Mouse (Mus musculus): ENCODE results near the gene Pip5kl1. TPM values are rescaled to one million over a fixed set of nuclear protein-coding genes. Genes with fewer than 3 reads are reported as not detected.
A peak's percentile ranks its signal among the peaks of the same experiment; 100 is the strongest.

The Pip5kl1 gene
- polyA plus RNA-seq, 1 experiment from 2014 or later, result 11.6 TPM

GRCm38 (mm10) chr2:32589213-32589795 is 14.7 kb downstream of the Pip5kl1 start:
- H3K4me3 ChIP-seq (replicated peaks; ENCODE audit: low read length), result no peak overlapping the region
- H3K9me3 ChIP-seq (ENCODE audit: control insufficient read depth, low read length), result no peaks in the 10 kb centered on the region
- no peaks in the 10 kb centered on the region for H3K27me3 ChIP-seq (ENCODE audit: control insufficient read depth, insufficient read depth, low read length)
- no peak for ATAC-seq (ENCODE audit: low FRiP score)
- no peak overlapping the region for H3K27ac ChIP-seq
- H3K9ac ChIP-seq, result no peak overlapping the region
- no peaks in the 10 kb centered on the region for H3K36me3 ChIP-seq (replicated peaks; ENCODE audit: control insufficient read depth, insufficient read depth)
- H3K4me1 ChIP-seq (replicated peaks; ENCODE audit: control insufficient read depth, insufficient read depth, low read length), result peaks cover 27% of the 10 kb centered on the region
- 62% methylated on average over 11 of the region's 11 CpGs for WGBS
- no peak overlapping the region for H3K4me2 ChIP-seq (replicated peaks)
- no peak for DNase-seq (ENCODE audit: low spot score)

GRCm38 (mm10) chr2:32590224-32590623 is 15.6 kb downstream of the Pip5kl1 start:
- H3K9me3 ChIP-seq (ENCODE audit: control insufficient read depth, low read length), result no peaks in the 10 kb centered on the region
- H3K4me1 ChIP-seq (replicated peaks; ENCODE audit: control insufficient read depth, insufficient read depth, low read length), result peaks cover 27% of the 10 kb centered on the region
- WGBS, result 74% methylated on average over 10 of the region's 10 CpGs
- no peak for DNase-seq (ENCODE audit: low spot score)
- H3K4me3 ChIP-seq (replicated peaks; ENCODE audit: low read length), result no peak overlapping the region
- no peak overlapping the region for H3K9ac ChIP-seq
- ATAC-seq (ENCODE audit: low FRiP score), result no peak
- no peak overlapping the region for H3K27ac ChIP-seq
- H3K36me3 ChIP-seq (replicated peaks; ENCODE audit: control insufficient read depth, insufficient read depth), result peaks cover 6% of the 10 kb centered on the region
- no peak overlapping the region for H3K4me2 ChIP-seq (replicated peaks)
- H3K27me3 ChIP-seq (ENCODE audit: control insufficient read depth, insufficient read depth, low read length), result no peaks in the 10 kb centered on the region

GRCm38 (mm10) chr2:32591249-32591648 is 16.7 kb downstream of the Pip5kl1 start:
- Histone ChIP-seq H3K9ac (no peak overlapping the region), H3K4me3 (replicated peaks; ENCODE audit: low read length) (no peak overlapping the region), H3K9me3 (ENCODE audit: control insufficient read depth, low read length) (no peaks in the 10 kb centered on the region), H3K4me2 (replicated peaks) (no peak overlapping the region), H3K36me3 (replicated peaks; ENCODE audit: control insufficient read depth, insufficient read depth) (peaks cover 13% of the 10 kb centered on the region), H3K27me3 (ENCODE audit: control insufficient read depth, insufficient read depth, low read length) (no peaks in the 10 kb centered on the region), H3K4me1 (replicated peaks; ENCODE audit: control insufficient read depth, insufficient read depth, low read length) (peaks cover 27% of the 10 kb centered on the region), H3K27ac (no peak overlapping the region)
- DNase-seq (ENCODE audit: low spot score) (no peak), ATAC-seq (ENCODE audit: low FRiP score) (no peak)
- 86% methylated on average over 6 of the region's 6 CpGs for WGBS

- H3K27ac ChIP-seq, result no peak overlapping the region
- ATAC-seq (ENCODE audit: low FRiP score) (no peak), DNase-seq (ENCODE audit: low spot score) (no peak)
- H3K36me3 ChIP-seq (replicated peaks; ENCODE audit: control insufficient read depth, insufficient read depth), result peaks cover 13% of the 10 kb centered on the region
- 79% methylated on average over 13 of the region's 13 CpGs for WGBS
- H3K4me1 ChIP-seq (replicated peaks; ENCODE audit: control insufficient read depth, insufficient read depth, low read length), result no peaks in the 10 kb centered on the region
- H3K9ac ChIP-seq, result no peak overlapping the region
- no peak overlapping the region for H3K4me3 ChIP-seq (replicated peaks; ENCODE audit: low read length)
- H3K27me3 ChIP-seq (ENCODE audit: control insufficient read depth, insufficient read depth, low read length), result no peaks in the 10 kb centered on the region
- no peaks in the 10 kb centered on the region for H3K9me3 ChIP-seq (ENCODE audit: control insufficient read depth, low read length)
- no peak overlapping the region for H3K4me2 ChIP-seq (replicated peaks)
Measured at GRCm38 (mm10) chr2:32596725-32597124, 22.1 kb downstream of the Pip5kl1 start.

GRCm38 (mm10) chr2:32597248-32597647 is 22.7 kb downstream of the Pip5kl1 start:
- no peak overlapping the region for H3K9ac ChIP-seq
- DNase-seq (ENCODE audit: low spot score) (no peak), ATAC-seq (ENCODE audit: low FRiP score) (no peak)
- H3K27me3 ChIP-seq (ENCODE audit: control insufficient read depth, insufficient read depth, low read length), result no peaks in the 10 kb centered on the region
- H3K36me3 ChIP-seq (replicated peaks; ENCODE audit: control insufficient read depth, insufficient read depth), result peaks cover 13% of the 10 kb centered on the region
- no peak overlapping the region for H3K27ac ChIP-seq
- no peak overlapping the region for H3K4me2 ChIP-seq (replicated peaks)
- no peaks in the 10 kb centered on the region for H3K4me1 ChIP-seq (replicated peaks; ENCODE audit: control insufficient read depth, insufficient read depth, low read length)
- no peaks in the 10 kb centered on the region for H3K9me3 ChIP-seq (ENCODE audit: control insufficient read depth, low read length)
- H3K4me3 ChIP-seq (replicated peaks; ENCODE audit: low read length), result no peak overlapping the region
- WGBS, result 90% methylated on average over 5 of the region's 5 CpGs

GRCm38 (mm10) chr2:32597699-32598098 is 23.1 kb downstream of the Pip5kl1 start:
- Histone ChIP-seq H3K4me2 (replicated peaks) (no peak overlapping the region), H3K9ac (no peak overlapping the region), H3K4me1 (replicated peaks; ENCODE audit: control insufficient read depth, insufficient read depth, low read length) (no peaks in the 10 kb centered on the region), H3K9me3 (ENCODE audit: control insufficient read depth, low read length) (no peaks in the 10 kb centered on the region), H3K36me3 (replicated peaks; ENCODE audit: control insufficient read depth, insufficient read depth) (peaks cover 13% of the 10 kb centered on the region), H3K27me3 (ENCODE audit: control insufficient read depth, insufficient read depth, low read length) (no peaks in the 10 kb centered on the region), H3K4me3 (replicated peaks; ENCODE audit: low read length) (no peak overlapping the region), H3K27ac (no peak overlapping the region)
- DNase-seq (ENCODE audit: low spot score) (no peak), ATAC-seq (ENCODE audit: low FRiP score) (no peak)
- 89% methylated on average over 5 of the region's 5 CpGs for WGBS

GRCm38 (mm10) chr2:32598506-32598905 is 23.9 kb downstream of the Pip5kl1 start:
- no peak for DNase-seq (ENCODE audit: low spot score)
- no peaks in the 10 kb centered on the region for H3K4me1 ChIP-seq (replicated peaks; ENCODE audit: control insufficient read depth, insufficient read depth, low read length)
- WGBS, result 92% methylated on average over 8 of the region's 8 CpGs
- H3K9me3 ChIP-seq (ENCODE audit: control insufficient read depth, low read length), result no peaks in the 10 kb centered on the region
- ATAC-seq (ENCODE audit: low FRiP score), result no peak
- H3K9ac ChIP-seq, result no peak overlapping the region
- H3K4me3 ChIP-seq (replicated peaks; ENCODE audit: low read length), result no peak overlapping the region
- peaks cover 13% of the 10 kb centered on the region for H3K36me3 ChIP-seq (replicated peaks; ENCODE audit: control insufficient read depth, insufficient read depth)
- H3K4me2 ChIP-seq (replicated peaks), result no peak overlapping the region
- no peak overlapping the region for H3K27ac ChIP-seq
- H3K27me3 ChIP-seq (ENCODE audit: control insufficient read depth, insufficient read depth, low read length), result no peaks in the 10 kb centered on the region

- Histone ChIP-seq H3K9ac (no peak within 1 kb of the TSS), H3K27ac (no peak within 1 kb of the TSS), H3K4me2 (replicated peaks) (no peak within 1 kb of the TSS), H3K36me3 (replicated peaks; ENCODE audit: control insufficient read depth, insufficient read depth) (peaks cover 13% of the 10 kb centered on the region), H3K4me3 (replicated peaks; ENCODE audit: low read length) (no peak within 1 kb of the TSS), H3K27me3 (ENCODE audit: control insufficient read depth, insufficient read depth, low read length) (no peaks in the 10 kb centered on the region), H3K9me3 (ENCODE audit: control insufficient read depth, low read length) (no peaks in the 10 kb centered on the region), H3K4me1 (replicated peaks; ENCODE audit: control insufficient read depth, insufficient read depth, low read length) (no peaks in the 10 kb centered on the region)
- DNase-seq (ENCODE audit: low spot score) (no peak), ATAC-seq (ENCODE audit: low FRiP score) (no peak)
- 89% methylated on average over 3 of the region's 3 CpGs for WGBS
Measured at GRCm38 (mm10) chr2:32599409-32599808, 24.8 kb downstream of the Pip5kl1 start, which contains the start of gene St6galnac6. Gene St6galnac6 (plus strand): TSS chr2:32599709.

- no peak for DNase-seq (ENCODE audit: low spot score)
- 41% methylated on average over 8 of the region's 8 CpGs for WGBS
- Histone ChIP-seq H3K36me3 (replicated peaks; ENCODE audit: control insufficient read depth, insufficient read depth) (no peaks in the 10 kb centered on the region), H3K4me1 (replicated peaks; ENCODE audit: control insufficient read depth, insufficient read depth, low read length) (no peaks in the 10 kb centered on the region), H3K27me3 (ENCODE audit: control insufficient read depth, insufficient read depth, low read length) (no peaks in the 10 kb centered on the region), H3K4me2 (replicated peaks) (no peak overlapping the region), H3K4me3 (replicated peaks; ENCODE audit: low read length) (no peak overlapping the region), H3K9me3 (ENCODE audit: control insufficient read depth, low read length) (no peaks in the 10 kb centered on the region), H3K27ac (no peak overlapping the region), H3K9ac (no peak overlapping the region)
- ATAC-seq (ENCODE audit: low FRiP score), result 0 out of 2 replicates have a peak, but pooled peaks have one; percentile 22
Measured at GRCm38 (mm10) chr2:32601417-32602065, 26.9 kb downstream of the Pip5kl1 start.
